ENCODE assay signal across 22 mouse cellular contexts in the genomic region with DNA sequence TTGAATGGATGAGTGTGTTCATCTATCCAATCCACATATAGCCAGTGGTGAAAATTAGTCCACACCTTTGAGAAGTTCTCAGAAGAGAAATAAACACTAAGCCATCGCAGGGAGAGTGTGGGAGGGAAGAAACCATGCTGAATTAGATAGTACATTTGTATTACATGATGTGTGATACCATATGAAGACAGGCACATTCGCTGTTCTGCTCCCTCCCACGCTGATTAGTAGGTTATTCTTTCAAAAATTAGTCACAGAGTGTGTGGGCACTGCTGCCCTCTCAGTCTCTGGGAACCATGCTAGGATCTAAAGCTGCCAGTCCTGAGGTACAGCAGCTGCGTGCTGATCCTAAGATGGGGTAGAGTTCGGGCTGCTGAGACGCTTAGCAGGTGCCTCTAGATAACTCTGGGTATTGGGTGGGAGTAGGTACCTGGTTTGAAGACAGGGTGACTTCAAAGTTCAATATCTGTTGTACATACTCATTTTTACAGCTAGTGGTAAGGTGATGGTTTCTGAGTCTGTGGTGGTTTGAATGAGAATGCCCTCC. TPM values are rescaled to one million over a fixed set of nuclear protein-coding genes. Genes with fewer than 3 reads are reported as not detected.
DNase-seq lines count a peak whose midpoint lies in the region; TF ChIP-seq lines count a peak whose summit lies in the region.
"Had no signal": no experiment of that assay in that cellular context is flagged by ENCODE, and none has a peak within 500 bp of the region (broad histone marks: within the 10 kb centered on the region; RNA-seq: fewer than 3 reads in every experiment).

No protein-coding gene starts in this region.

- no peak for TF ChIP-seq POLR2A in heart, adult 2 months (IDR thresholded peaks at IDR 0.05; ENCODE audit: insufficient read depth, low read depth, low read length)
- no peak for TF ChIP-seq POLR2A in lung, adult 2 months (IDR thresholded peaks at IDR 0.05; ENCODE audit: borderline replicate concordance, extremely low read depth, low read depth, low read length)

- no peak overlapping the region for H3K4me3 ChIP-seq in heart, adult 2 months
- H3K4me3 ChIP-seq in lung, adult 2 months (replicated peaks; ENCODE audit: extremely low read depth, low read depth, low read length), result no peak overlapping the region
- H3K4me3 ChIP-seq: embryonic facial prominence, embryonic 15.5 days; forebrain, embryonic 10.5 days; heart, embryonic 15.5 days; hindbrain, embryonic 12.5 days; midbrain, embryonic 13.5 days; neural tube, embryonic 13.5 days had no signal

- TF ChIP-seq EP300 in heart, adult 2 months (IDR thresholded peaks at IDR 0.05; ENCODE audit: insufficient read depth, low read depth, low read length), result no peak

- peak overlapping the region; percentile 90; the same call in 1 of the 2 replicates for H3K27ac ChIP-seq in heart, adult 2 months
- H3K27ac ChIP-seq: embryonic facial prominence, embryonic 15.5 days; forebrain, embryonic 10.5 days; hindbrain, embryonic 12.5 days; kidney, postnatal 0 days; liver, embryonic 14.5 days; midbrain, embryonic 13.5 days; neural tube, embryonic 13.5 days had no signal

- H3K36me3 ChIP-seq in heart, adult 2 months (ENCODE audit: control insufficient read depth, insufficient read depth, low read length), result peaks cover 6% of the 10 kb centered on the region; the same call in 1 of the 2 replicates
- H3K36me3 ChIP-seq: embryonic facial prominence, embryonic 15.5 days; forebrain, embryonic 10.5 days; heart, embryonic 15.5 days; hindbrain, embryonic 12.5 days; midbrain, embryonic 13.5 days; neural tube, embryonic 13.5 days had no signal

- no peak for DNase-seq in heart, adult 2 months
- DNase-seq in heart, postnatal 36 days, result no peak
- peak; percentile 62 for DNase-seq in right cerebral cortex, adult 18-20 months
- DNase-seq in right cerebral cortex, postnatal 10 days (ENCODE audit: low spot score in 2 of 2), result no peak
- peak; percentile 48 to 58 for DNase-seq in layer of hippocampus, adult 8-10 months (ENCODE audit: low spot score in 2 of 2)
- peak; percentile 60 for DNase-seq in telencephalon, adult 2 months (ENCODE audit: low read depth, low spot score)
- no peak for DNase-seq in lung, adult 2 months
- DNase-seq: adrenal gland, postnatal 25 days; cerebellum, adult 11-12 months; cerebellum, postnatal 14 days; forebrain, postnatal 0 days; gastrocnemius, postnatal 10 days; kidney, adult 18-20 months had no signal

- H3K79me2 ChIP-seq in heart, adult 2 months (replicated peaks; ENCODE audit: control insufficient read depth, insufficient read depth, low read length), result no peaks in the 10 kb centered on the region

- H3K4me1 ChIP-seq in heart, adult 2 months (ENCODE audit: control insufficient read depth, insufficient read depth, low read length), result peaks cover 2% of the 10 kb centered on the region; the same call in 1 of the 2 replicates
- no peaks in the 10 kb centered on the region for H3K4me1 ChIP-seq in lung, adult 2 months (ENCODE audit: control insufficient read depth, insufficient read depth, low read length)
- H3K4me1 ChIP-seq: embryonic facial prominence, embryonic 15.5 days; forebrain, embryonic 10.5 days; midbrain, embryonic 13.5 days had no signal

- intact Hi-C loops in heart, adult 2 months (cut with DNase I), result loop anchor here (5.0 kb wide), 1 partner anchor 37 kb away; no protein-coding TSS in a partner anchor
- intact Hi-C loops in heart, postnatal 36 days (cut with DNase I), result loop anchor here (5.0 kb wide), 1 partner anchor 192 kb away; no protein-coding TSS in a partner anchor

- no peak overlapping the region for H3K9ac ChIP-seq in heart, adult 2 months (ENCODE audit: low read depth, low read length)
- H3K9ac ChIP-seq: embryonic facial prominence, embryonic 15.5 days; forebrain, postnatal 0 days; heart, embryonic 15.5 days; hindbrain, embryonic 12.5 days; liver, embryonic 14.5 days; midbrain, embryonic 13.5 days; neural tube, embryonic 13.5 days had no signal

- H3K27me3 ChIP-seq in heart, adult 2 months (ENCODE audit: control insufficient read depth, insufficient read depth, low read length), result no peaks in the 10 kb centered on the region
- H3K27me3 ChIP-seq: CH12.LX; embryonic facial prominence, embryonic 15.5 days; heart, embryonic 15.5 days; hindbrain, embryonic 12.5 days; midbrain, embryonic 13.5 days; neural tube, embryonic 13.5 days had no signal

- WGBS in heart, adult 2 months, result 72% methylated on average over 6 of the region's 6 CpGs
- 79% methylated on average over 6 of the region's 6 CpGs for WGBS in lung, adult 2 months

- TF ChIP-seq CTCF in heart, adult 2 months (IDR thresholded peaks at IDR 0.05), result no peak
- TF ChIP-seq CTCF in lung, adult 2 months (IDR thresholded peaks at IDR 0.05; ENCODE audit: insufficient read depth, low read length), result no peak

RNA-seq across cellular contexts. Expression of gene Gatb, which starts 20.1 kb away (rescaled TPM):
- total RNA-seq in heart, adult 2 months (2021), result 10 to 100 TPM; 45.6 to 49.7 TPM
- 22.0 and 40.1 TPM in 2 replicates for polyA plus RNA-seq in heart, adult 2 months (2012; rRNA removed)
- total RNA-seq in heart, postnatal 36 days (2021), result 10 to 100 TPM; 43.5 to 45.2 TPM
- total RNA-seq in layer of hippocampus, adult 8-10 months (2022), result 10 to 100 TPM; 16.8 to 23.8 (median 23.4) TPM
- 2.2 and 3.9 TPM in 2 replicates for polyA plus RNA-seq in lung, adult 2 months (2012; rRNA removed)

Comparison
In these comparisons a context has a peak if more than half of its experiments do, and no peak if none do; other contexts are left out.
1. DNase-seq: peak in right cerebral cortex, adult 18-20 months (single experiment), layer of hippocampus, adult 8-10 months (2 of 2) and telencephalon, adult 2 months (single experiment); none in heart, adult 2 months (0 of 2), heart, postnatal 36 days (0 of 2), right cerebral cortex, postnatal 10 days (0 of 2) and lung, adult 2 months (single experiment).